Comparison of ENCODE assay signal across 7 mouse cellular contexts in genomic region chr4:56643999-56644962, GRCm38 (mm10).
DNase-seq lines count a peak whose midpoint lies in the region; ATAC-seq lines count a peak whose summit lies in the region.

No protein-coding gene starts in this region.

- peak; percentile 55 for ATAC-seq in intestine, embryonic 16.5 days
- ATAC-seq in lung, embryonic 15.5 days (ENCODE audit: borderline replicate concordance, extremely low read depth, low FRiP score, low TSS enrichment), result peak; percentile 86

- no peak overlapping the region for H3K9ac ChIP-seq in intestine, embryonic 16.5 days (ENCODE audit: low read depth, low read length)
- no peak overlapping the region for H3K9ac ChIP-seq in lung, embryonic 15.5 days

- no peak overlapping the region for H3K27ac ChIP-seq in intestine, embryonic 16.5 days (ENCODE audit: low read length)
- peak overlapping the region; percentile 72 for H3K27ac ChIP-seq in lung, embryonic 15.5 days

- H3K9me3 ChIP-seq in intestine, embryonic 16.5 days (ENCODE audit: control insufficient read depth, low read length), result no peaks in the 10 kb centered on the region
- no peaks in the 10 kb centered on the region for H3K9me3 ChIP-seq in lung, embryonic 15.5 days

- DNase-seq in Muller cell, postnatal 12 days (ENCODE audit: inconsistent ontology term), result peak; percentile 64
- DNase-seq in brain, adult 2 months (ENCODE audit: low read depth, low spot score), result peak; percentile 69
- DNase-seq in gastrocnemius, postnatal 25 days, result peak; percentile 54
- peak; percentile 36 to 65 for DNase-seq in right cerebral cortex, postnatal 10 days (ENCODE audit: low spot score in 2 of 2)
- no peak for DNase-seq in T-cell, adult 2 months (ENCODE audit: low spot score)

- H3K4me1 ChIP-seq in intestine, embryonic 16.5 days (ENCODE audit: control insufficient read depth, insufficient read depth, low read length), result peaks cover 6% of the 10 kb centered on the region; the same call in 1 of the 2 replicates
- peaks cover 37% of the 10 kb centered on the region for H3K4me1 ChIP-seq in lung, embryonic 15.5 days

- no peaks in the 10 kb centered on the region for H3K27me3 ChIP-seq in intestine, embryonic 16.5 days (replicated peaks; ENCODE audit: control insufficient read depth, insufficient read depth, low read length)
- H3K27me3 ChIP-seq in lung, embryonic 15.5 days, result no peaks in the 10 kb centered on the region

- H3K36me3 ChIP-seq in intestine, embryonic 16.5 days (ENCODE audit: control insufficient read depth, insufficient read depth, low read length), result no peaks in the 10 kb centered on the region
- H3K36me3 ChIP-seq in lung, embryonic 15.5 days, result no peaks in the 10 kb centered on the region

- H3K4me2 ChIP-seq in intestine, embryonic 16.5 days (ENCODE audit: low read depth, low read length), result no peak overlapping the region
- peak overlapping the region; percentile 41 for H3K4me2 ChIP-seq in lung, embryonic 15.5 days

- 33% methylated on average over 20 of the region's 20 CpGs for WGBS in intestine, embryonic 16.5 days
- WGBS in lung, embryonic 15.5 days, result 17% methylated on average over 20 of the region's 20 CpGs

- peak overlapping the region; percentile 5; the same call in 1 of the 2 replicates for H3K4me3 ChIP-seq in intestine, embryonic 16.5 days (ENCODE audit: low read length)
- H3K4me3 ChIP-seq in lung, embryonic 15.5 days, result no peak overlapping the region
